Mouse (Mus musculus) thymus, adult 2 months (tissue): Measurements from ENCODE around the gene Stox2.

Experiments
- CTCF ChIP-seq: fragments of 200-500 bp; IDR thresholded peaks from 2 replicates; pipeline ENCODE4 v1.5.1; 2012; ENCODE audit warnings: mild to moderate bottlenecking, control low read depth, low read length, moderate library complexity, borderline replicate concordance; ENCODE audit not compliant: control insufficient read depth, poor library complexity, insufficient read depth; ENCODE audit errors: extremely low read depth
- POLR2A ChIP-seq: fragments of 200-500 bp; IDR thresholded peaks from 2 replicates; pipeline ENCODE4 v1.6.1; 2012; ENCODE audit warnings: mild to moderate bottlenecking, low read length, control low read depth, moderate library complexity; ENCODE audit not compliant: control insufficient read depth, poor library complexity, insufficient read depth; ENCODE audit errors: extremely low read depth

GRCm38 (mm10) chr8:47389430-47389829 is 56.7 kb downstream of the Stox2 start:
- TF ChIP-seq CTCF: no peak
- no peak for TF ChIP-seq POLR2A
